Comparison of ENCODE assay signal across 8 mouse cellular contexts in genomic region chr1:106717071-106717601, GRCm38 (mm10). TPM values are rescaled to one million over a fixed set of nuclear protein-coding genes. Genes with fewer than 3 reads are reported as not detected.
DNase-seq lines count a peak whose midpoint lies in the region; ATAC-seq and TF ChIP-seq lines count a peak whose summit lies in the region.

No protein-coding gene starts in this region.

- H3K4me2 ChIP-seq in liver, embryonic 11.5 days = no peak overlapping the region

- peaks cover 15% of the 10 kb centered on the region for H3K4me1 ChIP-seq in liver, embryonic 11.5 days (replicated peaks; ENCODE audit: control insufficient read depth, insufficient read depth, low read length)
- no peaks in the 10 kb centered on the region for H3K4me1 ChIP-seq in kidney, adult 2 months (ENCODE audit: control insufficient read depth, insufficient read depth, low read length)
- peaks cover 20% of the 10 kb centered on the region for H3K4me1 ChIP-seq in limb, embryonic 10.5 days

- 43% methylated on average over 7 of the region's 7 CpGs for WGBS in liver, embryonic 11.5 days
- 25% methylated on average over 7 of the region's 7 CpGs for WGBS in kidney, adult 2 months
- WGBS in limb, embryonic 10.5 days = 45% methylated on average over 7 of the region's 7 CpGs

- no peak overlapping the region for H3K9ac ChIP-seq in liver, embryonic 11.5 days (ENCODE audit: low read depth, low read length)

- no peak overlapping the region for H3K4me3 ChIP-seq in liver, embryonic 11.5 days (ENCODE audit: low read depth, low read length)
- H3K4me3 ChIP-seq in kidney, adult 2 months (ENCODE audit: insufficient read depth, low read depth, low read length) = no peak overlapping the region
- no peak overlapping the region for H3K4me3 ChIP-seq in limb, embryonic 10.5 days

- H3K36me3 ChIP-seq in liver, embryonic 11.5 days (ENCODE audit: control insufficient read depth, insufficient read depth, low read length) = no peaks in the 10 kb centered on the region
- no peaks in the 10 kb centered on the region; the same call in 1 of the 2 replicates for H3K36me3 ChIP-seq in kidney, adult 2 months (ENCODE audit: control insufficient read depth, insufficient read depth, low read length)
- H3K36me3 ChIP-seq in limb, embryonic 10.5 days = no peaks in the 10 kb centered on the region

- TF ChIP-seq POLR2A in kidney, adult 2 months (IDR thresholded peaks at IDR 0.05; ENCODE audit: low read depth, low read length) = no peak

- TF ChIP-seq CTCF in kidney, adult 2 months (conservative IDR thresholded peaks at IDR 0.05; ENCODE audit: insufficient read depth, insufficient read length, low read depth, low read length) = peak; percentile 79

- no peak for ATAC-seq in liver, embryonic 11.5 days (replicated peaks; ENCODE audit: low FRiP score)

- no peak overlapping the region for H3K27ac ChIP-seq in liver, embryonic 11.5 days (ENCODE audit: low read depth, low read length)
- H3K27ac ChIP-seq in kidney, adult 2 months (ENCODE audit: insufficient read depth, low read depth, low read length) = no peak overlapping the region
- no peak overlapping the region for H3K27ac ChIP-seq in limb, embryonic 10.5 days

- DNase-seq in liver = peak; percentile 60
- no peak for DNase-seq in liver, embryonic 11.5 days (ENCODE audit: low spot score)
- DNase-seq in brain, adult 2 months (ENCODE audit: low read depth, low spot score) = peak; percentile 85
- DNase-seq in frontal cortex, postnatal 10 days (ENCODE audit: low spot score in 2 of 2) = peak; percentile 51 to 77
- peak; percentile 83 for DNase-seq in kidney, adult 2 months
- DNase-seq in limb, embryonic 10.5 days (ENCODE audit: low spot score) = peak; percentile 76
- peak; percentile 49 for DNase-seq in retina, postnatal 7 days (ENCODE audit: low read depth, low spot score)
- peak; percentile 66 for DNase-seq in urinary bladder, postnatal 25 days (ENCODE audit: low spot score)

- peaks cover 7% of the 10 kb centered on the region for H3K27me3 ChIP-seq in liver, embryonic 11.5 days (replicated peaks; ENCODE audit: control insufficient read depth, insufficient read depth, low read length)
- H3K27me3 ChIP-seq in kidney, adult 2 months (replicated peaks; ENCODE audit: control insufficient read depth, insufficient read depth, low read length) = no peaks in the 10 kb centered on the region
- no peaks in the 10 kb centered on the region for H3K27me3 ChIP-seq in limb, embryonic 10.5 days (ENCODE audit: low read depth, poor library complexity, severe bottlenecking)

- no peaks in the 10 kb centered on the region for H3K9me3 ChIP-seq in liver, embryonic 11.5 days (ENCODE audit: control insufficient read depth, low read length)
- H3K9me3 ChIP-seq in limb, embryonic 10.5 days (replicated peaks) = no peaks in the 10 kb centered on the region

RNA-seq across cellular contexts. Expression of gene Bcl2, which starts 3.1 kb away (rescaled TPM):
- 2.8 and 3.3 TPM in 2 replicates for polyA plus RNA-seq in liver, embryonic 11.5 days (2014; fragmentation: Nextera tagmentation; extraction: Ambion mirVana)
- polyA plus RNA-seq in kidney, adult 2 months (2012; rRNA removed) = 1.9 and 2.6 TPM in 2 replicates
- 8.9 and 11.7 TPM in 2 replicates for polyA plus RNA-seq in limb, embryonic 10.5 days (2016; fragmentation: Nextera tagmentation; extraction: Ambion mirVana)

RNA-seq across cellular contexts. Expression of gene Kdsr, which starts 42.4 kb away (rescaled TPM):
- polyA plus RNA-seq in liver, embryonic 11.5 days (2014; fragmentation: Nextera tagmentation; extraction: Ambion mirVana) = 8.1 and 9.6 TPM in 2 replicates
- polyA plus RNA-seq in kidney, adult 2 months (2012; rRNA removed) = 7.6 and 13.3 TPM in 2 replicates
- polyA plus RNA-seq in limb, embryonic 10.5 days (2016; fragmentation: Nextera tagmentation; extraction: Ambion mirVana) = 9.3 and 10.2 TPM in 2 replicates
